Mouse (Mus musculus) embryonic facial prominence, embryonic 10.5 days (tissue): ENCODE results near the gene Vipr2. TPM values are rescaled to one million over a fixed set of nuclear protein-coding genes. Genes with fewer than 3 reads are reported as not detected.

Experiments used
- DNase-seq: peaks from one replicate; pipeline ENCODE4 v3.0.0-alpha.2; 2017; ENCODE audit warnings: low spot score
- H3K27ac ChIP-seq: fragments of 300-500 bp; sonication (generic); replicated peaks from 2 replicates; pipeline ENCODE4 v1.5.1; 2016; ENCODE audit warnings: mild to moderate bottlenecking
- H3K27me3 ChIP-seq: fragments of 300-500 bp; sonication (generic); replicated peaks from 2 replicates; pipeline ENCODE4 v1.6.1; 2016; ENCODE audit warnings: low read depth, mild to moderate bottlenecking; ENCODE audit not compliant: poor library complexity, severe bottlenecking
- H3K36me3 ChIP-seq: fragments of 300-500 bp; sonication (generic); replicated peaks from 2 replicates; pipeline ENCODE4 v1.6.1; 2016; ENCODE audit warnings: mild to moderate bottlenecking, moderate library complexity
- H3K4me1 ChIP-seq: fragments of 300-500 bp; sonication (generic); 2 replicates; pipeline ENCODE4 v1.6.1; 2016
- H3K4me3 ChIP-seq: fragments of 300-500 bp; sonication (generic); 2 replicates; pipeline ENCODE4 v1.5.1; 2016; ENCODE audit warnings: mild to moderate bottlenecking, moderate library complexity
- H3K9me3 ChIP-seq: fragments of 300-500 bp; sonication (generic); 2 replicates; pipeline ENCODE4 v1.6.1; 2016; ENCODE audit warnings: mild to moderate bottlenecking
- WGBS: fragments of 180-500 bp; shearing (Covaris S2); methylation state at CpG from one replicate; pipeline ENCODE4 v1.1.7; 2016; 5-methylcytosine and 5-hydroxymethylcytosine counted together
- microRNA-seq: library from miRNA; unstranded; fragments of <30 nt; microRNA quantifications from one replicate; pipeline ENCODE4, GENCODE M21; 2017
- polyA plus RNA-seq: library from polyadenylated mRNA; unstranded; fragments of >200 nt; fragmentation: Nextera tagmentation; extraction: Ambion mirVana; gene quantifications from 2 replicates; pipeline ENCODE4 v1.2.1, GENCODE M21; 2016

Vipr2 gene
- polyA plus RNA-seq, 1 experiment from 2014 or later = 2.2 TPM

- Histone ChIP-seq H3K36me3 (no peaks in the 10 kb centered on the region), H3K9me3 (no peaks in the 10 kb centered on the region), H3K4me3 (no peak overlapping the region), H3K27me3 (no peaks in the 10 kb centered on the region), H3K27ac (no peak overlapping the region), H3K4me1 (no peaks in the 10 kb centered on the region)
- 80% methylated on average over 6 of the region's 6 CpGs for WGBS
- DNase-seq = no peak
Measured at GRCm38 (mm10) chr12:116183212-116183935, 105.8 kb downstream of the Vipr2 start.

- no peak overlapping the region for H3K4me3 ChIP-seq
- H3K27ac ChIP-seq = peak overlapping the region; percentile 40; the same call in 1 of the 2 replicates
- DNase-seq = no peak
- 64% methylated on average over 6 of the region's 6 CpGs for WGBS
- H3K9me3 ChIP-seq = no peaks in the 10 kb centered on the region
- no peaks in the 10 kb centered on the region for H3K36me3 ChIP-seq
- H3K27me3 ChIP-seq = no peaks in the 10 kb centered on the region
- peaks cover 14% of the 10 kb centered on the region for H3K4me1 ChIP-seq
Measured at GRCm38 (mm10) chr12:116193952-116194351, 116.4 kb downstream of the Vipr2 start.

GRCm38 (mm10) chr12:116194641-116195040 lies 117.1 kb downstream of the Vipr2 start:
- Histone ChIP-seq H3K9me3 (no peaks in the 10 kb centered on the region), H3K4me3 (no peak overlapping the region), H3K27ac (no peak overlapping the region), H3K36me3 (no peaks in the 10 kb centered on the region), H3K27me3 (no peaks in the 10 kb centered on the region), H3K4me1 (peaks cover 16% of the 10 kb centered on the region)
- no peak for DNase-seq

Small RNAs within 50 kb of the gene (microRNA-seq; reads per million reads assigned to microRNA genes)
- gene Gm44372 = not detected

Other genes with a start within 250 kb of the Vipr2 start
- 61.0 and 65.0 TPM in 2 replicates for gene Zfp386, start 30.0 kb upstream of the Vipr2 start, polyA plus RNA-seq
- 19.1 and 20.2 TPM in 2 replicates for gene Wdr60, start 185.3 kb downstream of the Vipr2 start, polyA plus RNA-seq
- not detected in 2 replicates for gene Gm11027, start 197.7 kb downstream of the Vipr2 start, polyA plus RNA-seq
- 13.8 and 14.0 TPM in 2 replicates for gene Esyt2, start 203.5 kb downstream of the Vipr2 start, polyA plus RNA-seq